Mouse (Mus musculus) brain, embryonic 14.5 days (tissue): ENCODE data around the gene Rhou.

Experiments used
- CTCF ChIP-seq: fragments of 200-500 bp; IDR thresholded peaks from 2 replicates; pipeline ENCODE4 v1.5.1; 2012; ENCODE audit warnings: inconsistent platforms, mild to moderate bottlenecking, moderate library complexity, borderline replicate concordance; ENCODE audit not compliant: insufficient read depth, insufficient read length; ENCODE audit errors: extremely low read depth
- POLR2A ChIP-seq: fragments of 200-500 bp; IDR thresholded peaks from 2 replicates; pipeline ENCODE4 v1.6.1; 2012; ENCODE audit warnings: mild to moderate bottlenecking, inconsistent platforms, borderline replicate concordance; ENCODE audit not compliant: poor library complexity, insufficient read depth, insufficient read length, severe bottlenecking; ENCODE audit errors: extremely low read depth

DNA sequence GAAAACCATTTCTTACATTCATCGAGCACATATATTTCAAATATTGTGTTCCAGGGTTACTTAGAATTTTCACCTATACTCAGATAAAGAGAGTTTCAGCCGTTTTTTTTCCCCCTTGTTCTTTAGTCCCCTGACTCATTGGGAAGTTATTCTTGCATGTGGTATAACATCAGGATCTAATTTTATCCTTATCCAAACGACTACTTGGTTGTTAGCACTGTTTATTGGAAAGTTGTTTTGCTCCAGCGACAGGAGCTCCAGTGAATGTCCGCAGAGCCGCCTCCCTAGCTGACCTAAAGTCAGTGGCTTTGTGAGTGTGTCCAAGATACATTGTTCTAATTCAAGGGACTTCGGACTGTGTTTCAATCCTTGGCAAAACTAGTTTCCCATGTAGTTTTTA is 19.9 kb upstream of the Rhou start:
- TF ChIP-seq POLR2A (no peak), CTCF (no peak)
